10 mouse cellular contexts compared by ENCODE assay signal in the genomic region with DNA sequence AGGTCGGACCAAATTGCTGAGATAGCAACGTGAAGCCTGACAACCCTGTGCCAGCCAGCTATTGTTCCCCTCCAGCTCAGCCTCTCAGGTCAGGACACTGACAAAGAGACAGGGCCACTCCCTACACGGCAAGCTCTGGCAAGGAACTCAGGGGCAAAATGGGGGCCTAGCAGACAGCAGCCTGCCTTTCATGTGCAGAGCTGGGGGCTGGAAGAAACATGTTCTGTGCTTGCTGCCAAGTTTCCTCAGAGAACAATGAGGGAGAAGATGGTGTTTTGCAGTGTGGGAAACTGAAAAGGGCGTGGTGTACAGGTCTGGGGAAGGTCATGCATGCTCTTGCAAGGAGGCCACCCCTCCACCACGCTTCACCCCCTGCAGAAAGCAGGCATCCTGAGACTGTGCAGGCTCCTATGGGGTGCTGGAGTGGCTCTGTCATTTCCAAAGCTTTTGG.
DNase-seq lines count a peak whose midpoint lies in the region; ATAC-seq lines count a peak whose summit lies in the region.
"Had no signal": no experiment of that assay in that cellular context is flagged by ENCODE, and none has a peak within 500 bp of the region (broad histone marks: within the 10 kb centered on the region; RNA-seq: fewer than 3 reads in every experiment).

No protein-coding gene starts in this region.

- ATAC-seq in forebrain, embryonic 16.5 days = no peak
- no peak for ATAC-seq in neural tube, embryonic 13.5 days (ENCODE audit: low read depth)
- no peak for ATAC-seq in neural tube, embryonic 15.5 days (ENCODE audit: low FRiP score)
- peak; percentile 72; the same call in 1 of the 2 replicates for ATAC-seq in stomach, embryonic 14.5 days (ENCODE audit: insufficient number of reproducible peaks, insufficient read depth, low FRiP score, low read depth)

- no peak overlapping the region for H3K9ac ChIP-seq in forebrain, embryonic 16.5 days (replicated peaks; ENCODE audit: low read depth, low read length)
- no peak overlapping the region for H3K9ac ChIP-seq in neural tube, embryonic 13.5 days
- no peak overlapping the region for H3K9ac ChIP-seq in neural tube, embryonic 15.5 days (replicated peaks)
- no peak overlapping the region for H3K9ac ChIP-seq in stomach, embryonic 14.5 days (replicated peaks; ENCODE audit: low read depth, low read length)

- H3K36me3 ChIP-seq in forebrain, embryonic 10.5 days (replicated peaks) = no peaks in the 10 kb centered on the region
- H3K36me3 ChIP-seq in forebrain, embryonic 16.5 days (ENCODE audit: control insufficient read depth, insufficient read depth) = no peaks in the 10 kb centered on the region
- H3K36me3 ChIP-seq in neural tube, embryonic 13.5 days = no peaks in the 10 kb centered on the region
- no peaks in the 10 kb centered on the region for H3K36me3 ChIP-seq in neural tube, embryonic 15.5 days
- no peaks in the 10 kb centered on the region for H3K36me3 ChIP-seq in stomach, embryonic 14.5 days (ENCODE audit: control insufficient read depth, insufficient read depth, low read length)

- H3K4me2 ChIP-seq in forebrain, embryonic 16.5 days (ENCODE audit: low read length) = no peak overlapping the region
- no peak overlapping the region for H3K4me2 ChIP-seq in neural tube, embryonic 13.5 days
- no peak overlapping the region for H3K4me2 ChIP-seq in neural tube, embryonic 15.5 days
- H3K4me2 ChIP-seq in stomach, embryonic 14.5 days (replicated peaks; ENCODE audit: low read depth, low read length) = no peak overlapping the region

- H3K4me1 ChIP-seq in forebrain, embryonic 10.5 days = peaks cover 25% of the 10 kb centered on the region
- peaks cover 4% of the 10 kb centered on the region for H3K4me1 ChIP-seq in forebrain, embryonic 16.5 days (replicated peaks; ENCODE audit: control insufficient read depth, insufficient read depth, low read length)
- H3K4me1 ChIP-seq in neural tube, embryonic 13.5 days (replicated peaks) = peaks cover 6% of the 10 kb centered on the region; the same call in 1 of the 2 replicates
- H3K4me1 ChIP-seq in neural tube, embryonic 15.5 days = peaks cover 4% of the 10 kb centered on the region; the same call in 1 of the 2 replicates
- H3K4me1 ChIP-seq in stomach, embryonic 14.5 days (ENCODE audit: control insufficient read depth, insufficient read depth, low read length) = 0 out of 2 replicates have a peak, but pooled peaks cover 6% of the 10 kb centered on the region

- no peak overlapping the region for H3K4me3 ChIP-seq in forebrain, embryonic 10.5 days
- H3K4me3 ChIP-seq in forebrain, embryonic 16.5 days (replicated peaks; ENCODE audit: low read length) = no peak overlapping the region
- H3K4me3 ChIP-seq in neural tube, embryonic 13.5 days = no peak overlapping the region
- H3K4me3 ChIP-seq in neural tube, embryonic 15.5 days (replicated peaks) = no peak overlapping the region
- H3K4me3 ChIP-seq in stomach, embryonic 14.5 days (ENCODE audit: low read depth, low read length) = no peak overlapping the region

- WGBS in forebrain, embryonic 10.5 days = 46% methylated on average over 5 of the region's 5 CpGs
- WGBS in forebrain, embryonic 16.5 days = 35% methylated on average over 5 of the region's 5 CpGs
- WGBS in neural tube, embryonic 13.5 days = 27% methylated on average over 5 of the region's 5 CpGs
- WGBS in neural tube, embryonic 15.5 days = 30% methylated on average over 5 of the region's 5 CpGs
- 35% methylated on average over 5 of the region's 5 CpGs for WGBS in stomach, embryonic 14.5 days

- peaks cover 4% of the 10 kb centered on the region; the same call in 1 of the 2 replicates for H3K9me3 ChIP-seq in forebrain, embryonic 10.5 days
- H3K9me3 ChIP-seq in forebrain, embryonic 16.5 days (ENCODE audit: control insufficient read depth, low read length) = no peaks in the 10 kb centered on the region
- H3K9me3 ChIP-seq in neural tube, embryonic 13.5 days = no peaks in the 10 kb centered on the region
- H3K9me3 ChIP-seq in neural tube, embryonic 15.5 days (replicated peaks) = no peaks in the 10 kb centered on the region
- H3K9me3 ChIP-seq in stomach, embryonic 14.5 days (ENCODE audit: control insufficient read depth, low read depth, low read length) = no peaks in the 10 kb centered on the region

- peak overlapping the region; percentile 8; the same call in 1 of the 2 replicates for H3K27ac ChIP-seq in forebrain, embryonic 10.5 days
- no peak overlapping the region for H3K27ac ChIP-seq in forebrain, embryonic 16.5 days (ENCODE audit: low read length)
- H3K27ac ChIP-seq in neural tube, embryonic 13.5 days (replicated peaks) = 0 out of 2 replicates have a peak overlapping the region, but pooled peaks have one; percentile 28
- no peak overlapping the region for H3K27ac ChIP-seq in neural tube, embryonic 15.5 days (replicated peaks)
- peak overlapping the region; percentile 44; the same call in 1 of the 2 replicates for H3K27ac ChIP-seq in stomach, embryonic 14.5 days (ENCODE audit: low read length)

- no peak for DNase-seq in forebrain, embryonic 10.5 days (ENCODE audit: extremely low spot score, low spot score)
- peak; percentile 34 to 44 for DNase-seq in heart, postnatal 36 days
- no peak for DNase-seq in cerebellum, postnatal 10 days
- DNase-seq in layer of hippocampus, adult 11-12 months (ENCODE audit: low spot score) = no peak
- DNase-seq: cerebellum, adult 2 months; right cerebral cortex, adult 18-20 months had no signal

- intact Hi-C loops in heart, postnatal 36 days (cut with DNase I) = loop anchor here (5.0 kb wide), 1 partner anchor 59 kb away; no protein-coding TSS in a partner anchor

- no peaks in the 10 kb centered on the region for H3K27me3 ChIP-seq in forebrain, embryonic 10.5 days (ENCODE audit: poor library complexity, severe bottlenecking)
- H3K27me3 ChIP-seq in forebrain, embryonic 16.5 days (replicated peaks; ENCODE audit: control insufficient read depth, insufficient read depth, low read length) = no peaks in the 10 kb centered on the region
- no peaks in the 10 kb centered on the region for H3K27me3 ChIP-seq in neural tube, embryonic 13.5 days
- H3K27me3 ChIP-seq in neural tube, embryonic 15.5 days (replicated peaks) = no peaks in the 10 kb centered on the region
- no peaks in the 10 kb centered on the region for H3K27me3 ChIP-seq in stomach, embryonic 14.5 days (ENCODE audit: control insufficient read depth, insufficient read depth, low read length)

Comparison
In these comparisons a context has a peak if more than half of its experiments do, and no peak if none do; other contexts are left out.
1. H3K27ac ChIP-seq: peak in forebrain, embryonic 10.5 days (single experiment), neural tube, embryonic 13.5 days (single experiment) and stomach, embryonic 14.5 days (single experiment); none in forebrain, embryonic 16.5 days (single experiment) and neural tube, embryonic 15.5 days (single experiment).
2. DNase-seq: peak in heart, postnatal 36 days (2 of 2); none in forebrain, embryonic 10.5 days (single experiment), cerebellum, postnatal 10 days (0 of 2) and layer of hippocampus, adult 11-12 months (single experiment).